Mouse (Mus musculus) retina, embryonic 14.5 days (tissue): ENCODE data around the gene Gmpr.

Source experiments
- DNase-seq: peaks from one replicate; pipeline ENCODE4 v3.0.0-alpha.2; 2015; ENCODE audit warnings: low spot score

The Gmpr gene

DNA sequence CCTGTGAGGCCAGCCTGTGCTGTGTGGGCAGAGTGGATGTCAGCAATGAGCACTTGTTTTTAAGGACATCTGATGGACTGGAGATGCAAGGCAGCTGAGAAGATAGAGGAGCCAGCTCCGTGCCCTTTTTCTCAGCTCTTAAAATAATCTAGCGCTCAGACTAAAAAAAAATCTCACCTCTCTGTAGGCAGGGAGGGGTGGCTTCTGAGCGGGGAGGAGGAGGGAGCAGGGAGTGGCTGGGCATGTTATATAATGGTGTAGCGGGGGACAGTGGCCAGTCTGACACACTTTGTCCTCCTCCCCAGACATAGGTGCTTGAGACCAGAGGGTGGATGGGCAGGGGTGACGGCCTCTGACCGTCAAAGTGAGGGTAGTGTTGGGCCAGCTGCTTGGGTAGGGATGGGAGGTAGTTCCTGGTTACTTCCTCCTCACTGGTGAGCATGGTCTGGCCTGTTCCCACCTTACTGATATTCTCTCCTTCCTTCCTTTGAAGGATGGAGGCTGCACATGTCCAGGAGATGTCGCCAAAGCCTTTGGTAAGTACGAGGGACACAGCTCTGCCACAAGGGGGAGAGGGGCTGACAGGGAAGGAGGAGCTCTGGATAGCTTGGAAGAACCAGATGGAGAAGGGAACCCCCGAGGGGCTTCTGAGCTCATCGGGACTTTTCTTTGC lies 31.4 kb downstream of the Gmpr start:
- peak; percentile 84 for DNase-seq

DNA sequence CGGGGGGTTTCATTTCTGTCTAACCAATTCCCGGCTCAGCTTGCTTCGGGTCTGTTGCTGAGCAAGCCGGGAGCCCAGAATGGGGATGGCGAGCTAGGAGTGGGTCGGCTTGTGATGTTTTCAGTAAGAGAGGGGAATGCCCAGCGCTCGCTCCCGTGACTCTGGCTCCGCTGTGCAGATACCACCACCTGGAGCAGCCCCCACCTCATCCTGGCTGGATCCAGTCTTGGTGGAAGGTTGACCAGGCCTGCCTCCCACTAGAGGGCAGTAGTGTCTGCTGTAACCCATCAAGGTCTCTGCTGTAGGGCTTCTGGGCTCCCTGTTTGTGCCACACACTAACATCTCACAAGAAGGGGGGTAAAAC lies 31.9 kb downstream of the Gmpr start:
- DNase-seq = peak; percentile 90

DNA sequence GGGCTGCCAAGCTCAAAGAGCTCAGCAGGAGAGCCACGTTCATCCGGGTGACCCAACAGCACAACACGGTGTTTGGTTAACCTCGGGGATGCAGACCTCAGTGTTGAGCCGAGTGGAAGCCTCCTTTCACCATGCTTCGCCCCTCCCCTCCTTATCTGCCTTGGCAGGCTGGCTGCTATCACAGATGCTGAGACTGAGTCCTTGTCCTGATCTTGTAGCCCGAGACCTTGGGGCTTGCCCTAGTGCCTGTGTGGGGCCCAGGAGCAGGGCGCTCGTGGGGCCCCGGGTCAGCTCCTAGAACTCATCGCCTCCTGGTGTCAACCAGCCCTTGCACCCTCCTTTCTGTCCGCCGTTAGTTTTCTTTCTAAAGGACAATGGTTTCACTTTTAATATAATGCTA lies 38.7 kb downstream of the Gmpr start:
- no peak for DNase-seq

DNA sequence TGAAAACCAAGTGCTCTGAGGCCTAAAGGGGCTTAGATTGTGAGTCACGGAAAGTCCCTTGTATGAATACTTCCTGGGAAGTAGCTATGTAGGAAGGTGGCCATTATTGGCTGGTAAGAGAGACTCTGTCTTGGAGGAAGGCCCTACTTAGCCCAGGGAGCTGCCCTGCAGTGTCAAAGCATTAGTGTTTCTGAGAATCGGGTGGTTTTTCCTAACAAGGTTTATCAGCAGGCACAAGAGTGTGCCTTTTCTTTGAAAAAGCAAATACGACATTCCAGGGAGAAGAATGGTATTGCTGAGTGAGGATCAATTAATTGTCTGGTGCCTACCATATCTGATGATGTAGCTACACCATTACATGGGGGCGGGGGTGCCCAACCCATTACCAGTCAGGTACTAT lies 39.7 kb downstream of the Gmpr start:
- DNase-seq = no peak

DNA sequence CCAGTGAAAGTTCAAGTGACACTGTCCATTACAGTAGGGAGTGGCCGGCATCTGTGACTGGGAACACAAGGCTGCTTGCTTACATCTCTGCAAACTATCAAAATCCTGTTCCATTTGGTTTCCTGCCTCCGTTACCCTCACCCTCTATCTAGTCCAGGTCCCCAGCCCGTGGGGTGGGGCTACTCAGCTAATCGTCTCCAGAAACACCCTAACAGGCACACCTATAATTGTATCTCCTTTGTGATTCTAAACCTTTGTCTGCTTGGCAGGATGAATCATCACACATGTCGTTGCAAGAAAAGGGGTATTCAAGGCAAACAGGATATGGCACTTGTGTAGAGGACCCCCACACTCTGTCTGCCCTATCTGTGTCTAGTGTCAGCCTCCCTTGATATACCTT lies 40.3 kb downstream of the Gmpr start:
- no peak for DNase-seq

DNA sequence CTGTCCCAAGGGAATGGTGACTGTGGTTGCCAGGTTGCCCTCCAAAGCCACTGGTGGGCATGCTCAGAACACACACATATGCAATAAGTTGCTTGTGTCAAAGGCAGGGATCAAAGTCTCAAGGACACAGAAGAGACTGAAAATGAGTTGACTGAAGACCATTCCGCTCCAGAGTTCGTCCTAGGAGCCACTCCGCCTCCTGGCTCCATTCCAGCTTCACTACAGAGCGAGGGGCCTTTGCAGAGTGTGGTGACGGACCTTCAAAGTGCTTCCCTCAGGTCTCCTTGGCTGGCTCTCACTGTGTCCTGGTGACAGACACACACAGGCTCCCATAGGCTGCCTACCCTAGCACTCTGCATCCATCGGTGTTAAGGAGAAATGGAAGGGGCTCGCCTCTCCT lies 46.4 kb downstream of the Gmpr start:
- no peak for DNase-seq

DNA sequence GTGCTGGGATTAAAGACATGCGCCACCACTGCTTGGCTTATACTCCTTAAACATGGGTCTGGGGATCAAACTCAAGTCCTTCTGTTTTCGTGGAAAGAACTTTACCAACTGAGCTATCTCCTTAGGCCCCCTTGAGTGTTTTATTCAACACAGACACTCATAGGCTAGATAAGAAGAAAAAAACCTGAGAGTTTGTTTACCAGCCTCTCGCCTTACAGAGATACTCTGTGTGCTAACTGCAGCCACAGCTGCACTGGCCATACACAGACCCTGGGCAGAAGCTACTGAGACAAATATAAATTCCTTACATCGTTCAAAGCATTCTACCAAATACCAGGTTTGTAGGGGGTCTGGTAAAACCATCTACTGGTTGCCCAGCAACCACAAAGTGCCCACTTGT lies 51.1 kb downstream of the Gmpr start:
- DNase-seq = no peak

DNA sequence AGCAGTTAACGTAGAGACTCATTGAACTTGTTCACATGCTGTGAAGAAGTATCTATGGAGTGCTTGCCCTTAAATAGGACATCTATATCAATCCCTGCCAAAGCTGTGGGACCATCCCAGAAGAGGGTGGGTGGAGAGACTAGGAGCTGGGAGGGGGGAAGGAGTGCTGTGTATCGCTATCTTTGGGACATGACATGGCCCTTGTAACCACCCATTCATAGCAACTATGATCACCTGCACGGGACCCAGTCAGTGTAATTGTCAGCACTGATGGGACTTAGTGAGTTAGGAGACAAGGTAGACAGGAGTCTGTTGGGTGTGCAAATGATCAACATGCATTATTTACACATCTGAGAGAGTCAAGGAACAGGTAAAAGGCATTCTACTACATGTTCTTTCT lies 52.0 kb downstream of the Gmpr start:
- DNase-seq = no peak

DNA sequence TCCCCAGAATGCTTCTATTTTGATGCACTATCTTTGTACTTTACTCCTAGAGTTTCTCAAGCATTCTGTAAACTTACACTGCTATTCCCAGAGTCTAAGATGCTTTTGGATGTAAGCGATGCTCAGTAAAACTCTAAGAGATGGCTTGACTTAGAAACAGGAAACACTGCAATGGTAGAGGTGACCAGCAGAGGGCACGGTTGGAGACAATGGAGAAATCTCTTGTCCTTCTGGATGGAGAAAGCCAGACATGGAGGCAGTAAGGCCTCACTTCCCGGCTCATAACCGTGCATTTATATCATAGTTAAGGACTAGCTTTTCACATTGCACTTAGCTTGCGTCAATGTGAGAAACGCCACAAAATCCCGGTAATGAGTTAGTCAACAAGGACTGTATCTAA lies 53.3 kb downstream of the Gmpr start:
- DNase-seq = peak; percentile 70

DNA sequence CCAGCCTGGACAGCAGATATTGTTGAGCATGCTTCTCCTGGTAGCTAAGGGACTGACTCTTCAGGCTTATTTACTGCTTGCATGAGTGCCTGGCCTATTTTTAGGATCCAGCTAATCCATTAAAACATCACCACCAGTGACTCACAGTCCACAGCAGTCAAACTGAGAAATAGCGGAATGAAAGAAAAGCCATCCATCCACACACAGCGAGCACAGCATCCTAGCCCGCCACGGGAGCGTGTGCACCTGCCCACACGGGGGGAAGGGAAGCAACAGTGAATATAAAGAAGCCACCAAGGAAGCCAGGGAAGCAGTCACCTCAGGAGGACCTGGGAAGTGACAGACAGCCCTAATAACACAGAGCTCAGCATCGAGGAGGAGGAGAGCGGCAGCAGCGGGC lies 54.8 kb downstream of the Gmpr start:
- no peak for DNase-seq

DNA sequence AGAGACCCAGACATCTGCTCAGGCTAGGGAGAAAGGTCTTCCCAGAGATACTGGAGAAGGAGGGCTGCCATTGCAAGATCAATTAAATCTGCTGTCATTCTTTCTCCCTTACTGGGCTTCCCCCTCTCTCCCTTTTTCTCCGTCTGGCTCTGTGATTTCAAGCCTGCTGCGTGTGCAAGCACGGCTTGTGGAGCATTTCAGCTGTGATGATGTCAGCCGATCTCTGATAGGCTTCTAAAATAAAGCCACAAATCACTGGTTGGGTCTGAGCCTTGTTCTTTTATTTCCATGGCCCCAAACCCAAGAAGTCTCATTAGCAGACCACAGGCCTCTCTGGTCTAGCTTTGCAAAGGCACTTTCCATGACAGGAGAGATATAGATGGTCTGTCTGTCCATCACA lies 57.7 kb downstream of the Gmpr start:
- DNase-seq = no peak

DNA sequence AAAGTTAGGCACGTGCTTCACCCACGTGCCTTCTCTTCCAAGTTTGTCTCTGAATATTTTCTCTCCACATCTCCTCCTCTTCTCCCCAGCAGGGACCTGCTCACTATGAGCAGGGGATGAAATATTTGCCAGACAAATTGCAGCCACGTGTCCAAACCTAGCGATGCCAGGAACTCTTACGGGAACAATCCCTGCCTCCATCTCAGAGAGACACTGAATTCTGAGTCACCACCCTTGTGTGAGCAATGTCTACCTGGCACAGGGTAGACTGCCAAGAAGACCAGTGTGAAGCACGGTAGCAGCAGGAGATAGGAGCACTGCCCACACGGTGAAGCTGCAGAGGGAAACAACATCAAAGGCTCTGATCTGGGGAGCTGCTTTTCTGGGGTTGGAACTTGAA lies 62.7 kb downstream of the Gmpr start:
- no peak for DNase-seq

DNA sequence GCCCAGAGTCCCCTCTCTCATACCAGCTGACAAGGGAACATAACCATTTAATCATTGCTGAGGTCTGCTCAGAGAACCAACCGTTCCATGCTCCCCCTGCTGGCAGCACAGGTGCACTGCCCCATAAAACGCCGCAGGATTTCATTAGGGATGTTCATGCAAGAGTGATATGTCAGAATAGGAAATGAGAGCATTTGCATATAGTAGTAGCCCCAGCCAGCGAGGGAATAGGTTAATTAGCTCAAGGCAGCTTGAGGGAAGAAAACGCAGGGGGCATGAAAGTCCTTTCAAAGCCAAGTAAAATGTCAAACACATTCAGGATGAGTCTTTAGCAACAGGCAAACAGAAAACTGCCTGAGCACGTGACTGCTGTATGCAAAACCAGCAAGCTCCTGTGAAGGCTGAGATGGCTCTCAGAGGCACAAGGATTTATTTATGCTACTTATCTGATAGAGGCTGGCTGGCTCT lies 64.6 kb downstream of the Gmpr start:
- peak; percentile 93 for DNase-seq

DNA sequence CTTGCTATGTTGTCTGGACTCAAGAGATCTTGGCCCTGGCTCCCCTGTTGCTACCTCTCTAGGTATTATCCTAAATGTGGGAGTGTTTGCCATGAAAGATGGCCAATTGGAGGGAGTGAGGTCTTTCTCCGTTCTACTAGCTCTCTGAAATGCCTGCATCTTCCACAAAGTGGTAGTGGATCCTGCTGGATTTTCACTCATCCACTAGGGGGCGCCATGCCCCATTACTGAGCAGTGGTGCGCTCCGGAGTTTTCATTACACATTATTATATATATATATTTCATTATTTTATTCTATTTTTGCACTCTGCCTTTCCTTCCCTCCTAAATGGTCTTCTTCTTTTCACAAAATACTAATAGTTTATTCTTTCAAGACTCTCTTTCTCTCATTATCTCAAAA lies 65.5 kb downstream of the Gmpr start:
- DNase-seq = peak; percentile 78

DNA sequence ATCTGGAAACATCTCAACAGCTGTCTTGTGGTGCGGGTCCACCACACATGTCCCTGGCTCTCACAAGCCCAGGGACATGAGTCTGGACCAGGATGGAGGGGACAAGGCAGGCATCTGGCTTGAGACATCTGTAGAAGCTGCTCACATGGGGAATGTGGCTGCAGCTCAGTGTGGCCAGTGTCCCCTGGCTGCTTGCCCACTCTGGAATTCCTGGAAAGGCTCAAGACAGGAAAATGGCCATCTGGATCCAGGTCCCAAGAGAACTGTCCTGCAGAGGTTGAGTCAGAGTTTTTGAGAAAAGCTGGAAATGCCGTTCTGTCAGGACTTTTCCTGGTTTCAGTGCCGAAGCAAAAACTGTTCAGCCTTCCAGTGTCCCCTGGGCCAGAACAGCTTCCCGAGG lies 68.9 kb downstream of the Gmpr start:
- no peak for DNase-seq

DNA sequence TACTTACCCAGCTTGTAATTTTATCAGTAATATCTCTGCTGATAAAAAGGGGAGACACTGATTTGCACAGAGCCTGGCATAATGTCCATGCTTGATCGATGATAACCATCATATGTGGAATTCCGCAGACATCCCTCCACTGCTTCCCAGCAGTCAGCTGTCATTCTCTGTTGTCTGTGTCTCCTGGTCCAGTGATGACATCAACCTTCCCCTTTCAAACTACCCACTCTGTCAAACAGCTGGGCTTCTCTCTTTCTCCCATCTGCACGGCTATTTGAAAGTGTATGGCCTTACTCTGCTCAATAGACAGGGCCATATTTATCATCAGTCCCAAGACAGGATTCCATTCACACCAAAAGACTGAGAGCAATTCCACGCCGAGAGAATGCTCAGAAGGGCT lies 70.1 kb downstream of the Gmpr start:
- DNase-seq = no peak

DNA sequence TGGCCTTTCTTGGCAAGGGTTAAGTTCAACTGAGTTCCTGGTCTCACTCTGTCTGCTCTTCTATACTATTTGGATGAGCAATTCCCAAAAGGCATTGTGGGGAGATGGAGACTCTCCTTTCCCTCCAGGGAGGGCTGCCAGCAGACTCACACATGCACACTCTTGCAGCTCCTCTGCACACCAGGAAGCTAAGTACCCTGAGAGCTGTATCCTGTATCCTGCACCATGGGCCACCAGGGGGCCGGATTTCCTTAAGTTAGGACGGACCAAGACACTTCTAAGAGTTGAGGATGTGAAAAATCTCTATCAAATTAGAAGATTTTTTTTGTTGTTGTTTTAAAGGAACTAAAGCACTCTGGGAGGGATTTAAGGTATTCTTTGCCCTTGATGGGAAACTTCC lies 70.5 kb downstream of the Gmpr start:
- DNase-seq = peak; percentile 25

DNA sequence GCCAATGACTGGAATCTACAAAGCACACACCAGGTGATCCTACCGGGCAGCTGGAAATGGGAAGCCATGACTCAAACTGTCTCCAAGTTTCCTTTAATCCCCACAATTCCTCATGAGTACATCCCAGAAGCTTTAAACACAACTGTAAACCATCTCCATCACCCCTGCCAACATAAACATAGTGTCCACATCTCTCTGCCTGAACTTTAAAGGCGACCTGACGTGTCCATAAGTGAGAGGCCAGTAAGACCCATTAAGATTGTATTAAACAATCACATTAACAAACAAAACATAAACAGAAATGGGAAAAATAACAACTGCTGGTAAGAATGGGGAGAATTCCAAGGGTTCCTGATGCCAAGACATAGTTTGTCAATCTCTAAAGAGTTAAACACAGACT lies 72.5 kb downstream of the Gmpr start:
- no peak for DNase-seq

DNA sequence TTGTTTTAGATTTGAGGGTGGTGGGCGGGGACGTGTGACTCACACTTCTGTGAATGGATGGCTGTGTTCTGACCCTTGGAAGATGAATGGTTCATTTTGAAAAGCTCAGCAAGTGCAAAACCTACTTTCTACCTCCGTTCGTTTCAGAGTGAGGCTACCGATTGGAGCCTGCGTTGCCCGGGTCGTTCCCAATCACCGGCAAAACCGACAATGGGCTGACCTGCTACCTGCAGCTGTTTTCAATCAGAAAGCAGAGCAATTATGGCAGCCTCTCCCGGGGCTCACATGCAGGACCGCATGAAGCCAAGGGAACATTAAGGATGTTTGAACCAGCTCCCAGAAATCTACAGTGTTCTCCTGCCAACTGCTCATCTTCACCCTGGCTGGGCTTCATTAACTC lies 75.0 kb downstream of the Gmpr start:
- no peak for DNase-seq

DNA sequence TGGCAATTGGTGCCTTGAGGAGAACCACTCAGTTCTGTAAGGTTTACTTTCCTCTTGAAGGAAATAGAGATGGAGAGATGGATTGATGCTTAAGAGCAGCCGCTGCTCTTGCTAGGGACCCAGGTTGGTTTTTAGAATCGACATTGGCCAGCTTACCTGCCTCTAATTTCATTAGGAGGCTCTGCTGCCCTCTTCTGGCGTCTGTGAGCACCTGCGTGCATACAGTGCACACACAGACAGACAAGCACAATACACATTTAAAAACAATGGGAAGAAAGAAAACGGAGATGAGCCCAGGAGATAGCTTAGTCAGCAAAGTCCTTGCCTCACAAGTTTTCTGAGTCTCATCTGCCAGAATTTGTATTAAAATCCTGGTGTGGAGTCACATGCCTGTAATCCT lies 75.8 kb downstream of the Gmpr start:
- no peak for DNase-seq

DNA sequence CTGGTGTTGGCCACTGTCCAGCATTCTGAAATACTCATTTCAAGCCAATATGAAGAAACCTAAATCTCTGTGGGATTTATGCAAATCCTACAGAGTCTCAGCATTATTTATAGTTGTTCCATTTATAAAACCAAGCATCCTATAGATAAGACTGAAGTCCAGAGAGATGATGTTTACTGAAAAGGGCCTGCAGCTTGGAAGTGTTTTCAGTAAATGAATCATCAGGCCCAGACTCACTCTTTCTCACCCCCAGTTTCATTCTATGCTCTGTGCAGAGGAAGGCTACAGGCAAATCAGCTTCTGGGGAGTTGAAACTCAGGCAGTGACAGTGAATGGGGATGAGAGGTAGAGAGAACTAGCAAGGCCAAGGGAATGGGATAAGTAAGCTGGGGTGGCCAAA lies 83.7 kb downstream of the Gmpr start:
- no peak for DNase-seq

DNA sequence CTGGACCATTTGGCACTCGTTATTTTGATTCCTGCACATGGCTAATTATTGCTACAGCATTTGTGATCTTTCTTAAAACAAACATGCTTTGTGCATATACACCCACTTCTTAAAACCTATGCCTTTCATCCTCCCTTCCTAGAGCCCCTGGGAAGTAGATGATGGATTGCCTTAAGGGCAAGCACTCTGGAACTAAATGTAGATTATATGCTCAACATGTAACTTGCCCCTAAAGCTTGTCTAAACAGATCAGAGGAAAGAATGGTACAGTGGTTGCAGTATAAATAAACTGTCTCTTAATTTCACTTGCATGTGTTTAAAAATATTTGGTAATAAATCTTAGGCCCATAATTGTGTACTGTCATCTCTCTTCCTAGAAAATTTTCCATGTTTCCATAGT lies 86.7 kb downstream of the Gmpr start:
- DNase-seq = no peak

DNA sequence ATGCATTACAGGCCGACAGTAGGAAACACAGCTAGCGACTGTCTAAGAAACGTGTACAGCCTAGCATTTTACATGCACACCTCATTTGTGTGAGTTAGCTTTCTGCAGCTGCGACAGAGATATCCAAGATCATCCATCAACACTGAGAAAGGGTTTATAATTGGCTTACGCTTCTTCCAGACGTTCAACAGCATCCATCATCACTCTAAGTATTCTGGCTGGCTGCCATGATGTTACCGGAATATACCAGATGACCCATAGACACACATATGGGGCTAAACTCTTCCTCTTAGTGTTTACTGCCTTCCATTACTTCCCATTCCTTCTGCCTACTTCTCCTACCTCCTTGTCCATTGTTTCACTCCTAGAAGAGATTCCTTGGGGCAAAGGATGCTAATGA lies 88.2 kb downstream of the Gmpr start:
- no peak for DNase-seq

DNA sequence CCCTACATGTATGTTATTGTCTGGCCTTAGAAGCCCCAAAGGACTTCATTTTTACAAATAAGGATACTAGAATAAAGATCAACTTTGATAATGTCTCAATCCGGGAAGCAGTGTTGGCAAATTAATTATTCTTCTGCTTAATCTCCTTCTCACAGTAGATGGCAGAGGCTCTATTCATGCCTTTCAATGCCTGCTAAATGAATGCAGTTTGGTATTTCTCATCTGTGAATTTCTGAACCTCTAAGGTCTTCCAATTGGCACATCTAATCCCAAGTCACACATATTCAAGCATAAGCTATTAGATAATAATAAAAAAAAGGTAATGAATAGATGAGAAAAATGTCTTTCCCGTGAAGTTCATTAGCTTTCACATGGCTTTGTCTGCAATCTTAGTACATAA lies 92.6 kb downstream of the Gmpr start:
- DNase-seq = no peak

DNA sequence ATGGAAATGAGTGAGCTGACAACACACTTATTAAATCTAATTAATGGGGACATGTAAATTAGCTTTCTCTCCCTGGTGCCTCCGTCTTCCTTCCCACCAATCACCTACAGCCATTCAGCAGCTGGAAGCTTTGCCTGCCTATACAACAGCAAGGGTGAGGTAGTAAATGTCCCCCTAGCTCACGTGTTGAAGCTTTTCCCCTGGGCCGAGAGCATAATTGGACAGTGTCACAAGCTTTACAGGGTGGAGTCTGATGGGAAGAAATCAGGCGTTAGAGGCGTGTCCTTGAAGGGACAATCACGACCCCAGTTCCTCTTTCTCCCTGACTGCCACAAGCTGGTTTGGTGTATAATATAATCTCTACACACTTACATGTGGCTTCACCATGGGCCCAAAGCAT lies 93.2 kb downstream of the Gmpr start:
- DNase-seq = no peak
